Mouse (Mus musculus): ENCODE data around the gene Sgsm3.
A peak's percentile ranks its signal among the peaks of the same experiment; 100 is the strongest.

DNA sequence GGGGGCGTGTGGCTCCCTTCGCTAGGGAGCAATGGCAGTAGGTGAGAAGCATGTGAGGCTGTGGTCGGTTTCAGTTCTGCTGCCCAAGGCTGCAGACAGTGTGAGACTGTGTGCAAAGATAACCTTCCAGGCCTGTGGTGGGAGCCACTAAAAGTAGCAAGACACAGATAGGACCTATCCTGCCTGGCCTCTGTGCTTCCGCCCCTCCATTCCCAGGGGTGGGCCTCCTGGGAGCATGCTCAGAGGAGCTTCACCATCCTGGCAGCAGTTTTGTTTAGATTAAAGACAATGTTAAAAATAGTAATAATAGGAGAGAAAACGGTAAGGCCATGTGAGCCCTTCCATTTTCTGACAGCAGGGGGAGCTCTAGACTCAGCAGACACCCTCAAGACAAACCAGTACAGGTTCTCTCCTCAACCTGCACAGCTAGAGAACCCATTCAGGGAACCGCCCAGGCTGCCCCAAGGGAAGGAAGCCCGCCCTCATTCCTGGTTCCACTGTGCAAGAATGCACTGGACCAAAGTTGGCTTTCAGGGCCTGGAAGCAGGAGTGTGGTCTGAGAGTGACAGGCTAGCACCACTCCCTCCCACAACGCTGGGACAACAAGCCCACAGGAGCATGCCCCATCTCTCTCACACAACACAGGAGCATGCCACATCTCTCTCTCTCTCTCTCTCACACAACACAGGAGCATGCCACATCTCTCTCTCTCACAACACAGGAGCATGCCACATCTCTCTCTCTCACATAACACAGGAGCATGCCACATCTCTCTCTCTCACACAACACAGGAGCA, 50.0 kb downstream of the Sgsm3 start:
- peak; percentile 73; the same call in 1 of the 2 replicates for TF ChIP-seq CTCF (IDR thresholded peaks at IDR 0.05; ENCODE audit: extremely low read depth, insufficient read length, insufficient replicate concordance, low read depth, low read length)
- TF ChIP-seq POLR2A (IDR thresholded peaks at IDR 0.05; ENCODE audit: low read depth, low read length) = no peak

Measured in small intestine, adult 2 months (tissue).